Mouse (Mus musculus): Measurements from ENCODE around the gene Suclg2. TPM values are rescaled to one million over a fixed set of nuclear protein-coding genes. Genes with fewer than 3 reads are reported as not detected.

Suclg2 gene
- total and polyA plus RNA-seq, 2 experiments from 2014 or later, result 79.5 to 105 TPM

GRCm38 (mm10) chr6:95445036-95445435 lies 273.6 kb downstream of the Suclg2 start:
- Histone ChIP-seq H3K9me3 (replicated peaks; ENCODE audit: control insufficient read depth, low read length) (no peaks in the 10 kb centered on the region), H3K27me3 (ENCODE audit: control insufficient read depth, insufficient read depth, low read length) (no peaks in the 10 kb centered on the region), H3K36me3 (replicated peaks; ENCODE audit: control insufficient read depth, insufficient read depth, low read length) (no peaks in the 10 kb centered on the region), H3K4me3 (ENCODE audit: low read depth, low read length) (no peak overlapping the region), H3K4me1 (ENCODE audit: control insufficient read depth, insufficient read depth) (no peaks in the 10 kb centered on the region), H3K27ac (ENCODE audit: low read depth) (no peak overlapping the region), H3K9ac (replicated peaks; ENCODE audit: low read depth, low read length) (no peak overlapping the region), H3K4me2 (ENCODE audit: low read depth, low read length) (no peak overlapping the region)
- ATAC-seq (ENCODE audit: insufficient read depth, low read depth), result no peak
- no peak for DNase-seq (ENCODE audit: low spot score)
- 47% methylated on average over 4 of the region's 4 CpGs for WGBS
- no peak for TF ChIP-seq CTCF (IDR thresholded peaks at IDR 0.05; ENCODE audit: low read depth)
- TF ChIP-seq EP300 (IDR thresholded peaks at IDR 0.05; ENCODE audit: low read depth), result no peak

Data from heart, postnatal 0 days (tissue).